Mouse (Mus musculus) testis, postnatal 10 days (tissue): ENCODE data around the gene Dop1b.
A peak's percentile ranks its signal among the peaks of the same experiment; 100 is the strongest.
"Not testable (repeated sequence)": the region's sequence is repeated elsewhere in the genome, so short reads cannot be mapped to it uniquely, and the experiment has no call there.

Experiments used
- DNase-seq: peaks from one replicate; pipeline ENCODE4 v3.0.0; 2021; ENCODE audit warnings: low spot score

The Dop1b gene

DNA sequence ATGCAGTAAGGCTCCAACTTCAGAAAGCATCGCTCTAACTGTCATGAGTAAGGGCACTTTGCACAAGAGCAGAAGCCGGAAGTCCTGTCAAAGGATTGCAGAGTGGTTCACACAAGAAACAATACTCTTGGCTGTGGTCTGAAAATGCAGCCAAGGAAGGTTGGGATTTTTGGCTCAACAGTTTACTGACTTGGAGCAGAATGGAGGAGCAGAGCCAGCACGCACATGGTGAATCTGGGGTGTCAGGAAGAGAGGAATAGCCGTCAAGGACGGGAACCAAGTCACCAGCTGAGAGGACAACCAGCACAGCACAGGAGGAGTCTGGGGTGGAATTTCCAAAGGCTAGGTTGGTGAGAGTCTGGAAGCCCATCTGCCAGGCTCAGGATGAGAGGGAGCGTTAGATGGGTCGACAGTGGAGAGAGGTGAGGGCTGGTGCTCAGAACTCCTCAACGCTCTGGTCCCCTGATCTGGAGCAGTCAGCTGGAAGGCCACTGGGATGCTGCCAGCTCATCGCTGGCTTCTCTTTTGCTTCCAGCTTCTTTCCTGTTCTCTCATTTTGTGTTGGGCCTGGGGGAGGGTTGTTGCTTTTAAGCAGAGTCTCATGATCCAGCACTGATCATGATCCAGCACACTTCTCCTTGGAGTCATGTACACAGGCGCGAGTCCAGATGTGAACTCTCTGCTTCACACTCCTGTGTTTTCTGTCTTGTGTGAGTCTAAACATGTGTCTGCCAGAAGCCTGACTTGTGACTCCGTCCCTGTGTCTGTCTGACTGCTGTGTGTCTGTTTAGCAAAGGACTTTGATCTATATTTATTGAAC is 85.5 kb downstream of the Dop1b start:
- DNase-seq, result no peak

DNA sequence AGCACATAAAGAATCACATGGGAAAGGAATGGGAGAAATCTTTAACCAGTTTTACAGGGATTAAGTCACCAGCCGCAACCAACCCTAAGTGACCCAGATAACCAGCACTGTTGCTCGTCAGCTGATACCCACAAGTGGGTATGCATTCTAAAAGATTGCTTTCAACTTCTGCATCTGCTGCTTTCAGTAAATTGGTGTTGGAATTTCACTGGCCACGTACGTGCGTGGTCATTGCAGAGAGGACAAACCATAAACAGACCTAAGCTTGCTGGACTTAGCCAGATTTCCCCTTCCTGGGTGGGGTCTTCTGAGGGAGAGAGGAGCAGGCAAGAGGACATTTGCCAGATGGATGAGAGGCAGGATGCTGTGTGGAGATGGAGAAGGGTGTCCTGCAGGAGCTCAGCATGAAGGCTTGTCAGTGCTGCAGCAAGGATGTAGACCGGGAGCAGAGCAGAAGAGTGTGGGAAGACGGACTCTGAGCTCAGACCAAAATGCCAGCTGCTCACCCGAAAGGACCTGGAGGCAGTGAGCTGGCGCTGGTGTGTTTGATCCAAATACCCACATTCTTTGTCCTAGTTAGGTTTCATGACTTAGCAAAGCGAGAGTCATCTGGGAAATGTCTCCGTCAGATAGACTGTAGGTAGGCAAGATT is 86.3 kb downstream of the Dop1b start:
- DNase-seq, result no peak

DNA sequence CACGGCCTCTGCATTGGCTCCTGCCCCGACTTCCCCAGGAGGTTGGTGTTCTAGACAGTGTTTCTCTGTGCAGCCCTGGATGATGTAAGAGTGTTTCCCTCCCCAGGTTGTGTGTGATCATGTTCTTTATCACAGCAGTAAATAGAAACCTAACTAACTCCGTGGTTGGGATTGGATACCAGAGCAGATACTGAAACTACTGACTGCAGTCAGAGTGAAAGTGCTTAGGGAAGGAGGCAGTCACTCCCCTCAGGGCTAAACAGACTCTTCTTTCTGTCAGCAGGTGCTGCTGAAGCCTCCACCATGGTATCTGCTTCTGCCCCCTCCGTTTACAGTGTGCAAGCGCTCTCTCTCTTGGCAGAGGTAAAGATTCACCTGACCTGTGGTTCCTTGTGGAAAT is 86.9 kb downstream of the Dop1b start:
- DNase-seq, result no peak

DNA sequence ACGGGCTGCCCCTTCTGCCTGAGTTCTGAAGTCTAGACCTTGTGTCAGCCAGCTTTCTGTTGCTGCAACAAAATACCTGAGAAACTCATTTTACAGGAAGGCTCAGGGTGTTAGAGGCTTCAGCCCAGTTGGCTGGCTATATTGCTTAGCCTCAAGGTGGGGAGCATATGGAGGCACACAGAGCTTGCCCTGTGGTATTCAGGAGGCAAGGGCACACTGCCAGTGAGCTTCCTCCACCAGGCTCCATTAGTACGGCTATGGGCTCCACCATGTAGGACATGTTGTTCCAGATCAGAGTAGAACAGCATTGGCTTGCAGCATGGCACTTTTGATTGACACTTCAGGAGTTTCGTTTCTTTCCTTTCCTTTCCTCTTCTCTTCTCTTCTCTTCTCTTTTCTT is 87.4 kb downstream of the Dop1b start:
- no peak for DNase-seq

DNA sequence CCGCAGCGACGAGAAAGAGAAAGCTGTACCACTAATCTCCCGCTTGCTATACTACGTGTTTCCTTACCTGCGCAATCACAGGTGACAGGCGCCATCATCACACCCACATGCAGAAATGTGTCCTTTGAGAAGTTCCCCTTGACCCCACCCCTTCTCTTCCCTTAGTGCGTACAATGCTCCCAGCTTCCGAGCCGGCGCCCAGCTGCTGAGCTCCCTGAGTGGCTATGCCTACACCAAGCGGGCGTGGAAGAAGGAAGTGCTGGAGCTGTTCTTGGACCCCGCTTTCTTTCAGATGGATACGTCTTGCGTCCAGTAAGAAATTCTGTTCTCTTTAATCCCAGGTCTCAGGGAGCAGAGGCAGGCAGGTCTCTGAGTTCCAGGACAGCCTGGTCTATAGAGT is 88.2 kb downstream of the Dop1b start:
- DNase-seq, result no peak

DNA sequence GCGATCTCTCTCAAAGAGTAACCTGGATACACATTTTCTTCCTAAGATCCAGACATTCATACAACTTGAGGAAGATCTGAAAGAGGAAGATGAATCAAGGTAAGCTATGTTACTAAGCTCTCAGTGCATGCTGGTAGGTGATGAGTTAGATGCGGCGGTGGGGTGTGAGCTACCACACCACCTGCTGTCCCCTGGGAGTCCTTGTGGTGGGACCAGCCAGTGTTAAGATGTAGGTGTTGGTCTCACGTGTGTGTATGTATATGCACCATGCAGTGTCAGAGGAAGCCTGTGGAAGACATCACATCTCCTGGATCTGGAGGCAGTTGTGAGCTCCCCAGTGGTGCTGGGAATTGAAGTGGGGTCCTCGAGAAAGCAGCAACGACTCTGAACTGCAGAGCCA is 95.5 kb downstream of the Dop1b start:
- no peak for DNase-seq

DNA sequence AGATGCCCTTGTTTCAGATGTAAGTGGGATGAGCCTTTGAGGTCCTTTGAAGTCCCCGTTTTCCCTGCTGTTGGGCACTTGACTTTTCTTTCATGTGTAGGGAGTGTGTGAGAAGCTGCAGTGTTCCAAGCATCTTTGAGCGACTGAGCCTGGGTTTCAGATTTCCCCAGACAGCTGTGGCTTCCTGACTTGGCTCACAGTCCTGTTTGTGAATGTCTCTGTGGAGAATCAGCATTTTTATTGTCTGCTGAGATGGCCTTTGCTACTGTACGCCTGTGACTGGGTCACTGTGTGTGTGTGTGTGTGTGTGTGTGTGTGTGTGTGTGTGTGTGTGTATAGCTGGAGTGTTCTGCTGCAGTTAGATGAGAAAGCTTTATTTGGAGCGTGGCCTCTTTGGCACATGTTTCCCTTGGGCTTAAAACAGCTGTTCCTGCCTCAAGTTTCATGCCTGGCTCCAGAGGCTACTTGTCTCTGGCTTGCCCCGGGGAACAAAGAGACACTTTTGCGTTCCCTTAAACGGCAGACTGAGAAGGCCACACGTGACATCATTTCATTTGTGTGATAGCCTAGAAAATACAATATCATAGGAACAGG is 96.4 kb downstream of the Dop1b start:
- no peak for DNase-seq

DNA sequence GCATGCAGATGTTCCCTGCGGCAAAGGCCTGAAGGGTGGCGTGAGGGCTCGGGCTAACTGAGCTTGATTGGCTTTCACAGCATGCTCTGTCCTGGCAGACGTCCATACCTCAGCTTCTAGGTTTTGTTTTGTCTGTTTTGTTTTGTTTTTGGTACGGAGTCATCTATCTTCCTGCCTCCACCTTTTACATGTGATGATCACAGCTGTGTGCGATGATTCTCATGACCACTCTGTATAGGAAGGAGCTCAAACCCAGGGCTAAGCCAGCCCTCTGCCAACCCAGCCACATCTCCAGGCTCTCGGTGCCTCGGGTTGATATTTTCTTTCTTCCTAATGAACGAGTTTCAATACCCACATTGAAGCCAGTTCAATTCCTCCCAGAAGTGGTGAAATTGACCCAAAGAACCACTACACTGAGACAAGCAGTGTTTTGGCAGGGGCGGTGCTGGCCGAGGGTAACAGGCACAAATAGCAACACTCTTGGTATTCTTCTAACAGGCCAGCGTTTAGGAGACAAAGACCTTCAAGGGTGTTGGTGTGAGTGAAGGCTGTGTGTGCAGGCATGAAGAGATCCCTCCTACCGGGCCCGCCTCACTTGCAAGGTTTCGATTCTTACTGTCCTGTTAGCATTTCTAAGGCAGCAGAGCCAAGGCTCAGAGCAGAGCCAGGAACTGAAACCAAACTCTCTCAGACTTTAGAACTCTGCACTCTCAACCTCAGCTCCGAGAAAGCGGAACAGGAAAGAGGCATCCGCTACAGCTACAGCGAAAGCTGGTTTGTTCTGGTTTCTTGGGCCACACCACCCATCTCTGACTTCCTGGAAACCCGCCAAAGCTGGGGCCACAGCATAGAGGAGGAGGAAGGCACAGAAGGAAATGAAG is 104.4 kb downstream of the Dop1b start:
- DNase-seq, result peak; percentile 58

DNA sequence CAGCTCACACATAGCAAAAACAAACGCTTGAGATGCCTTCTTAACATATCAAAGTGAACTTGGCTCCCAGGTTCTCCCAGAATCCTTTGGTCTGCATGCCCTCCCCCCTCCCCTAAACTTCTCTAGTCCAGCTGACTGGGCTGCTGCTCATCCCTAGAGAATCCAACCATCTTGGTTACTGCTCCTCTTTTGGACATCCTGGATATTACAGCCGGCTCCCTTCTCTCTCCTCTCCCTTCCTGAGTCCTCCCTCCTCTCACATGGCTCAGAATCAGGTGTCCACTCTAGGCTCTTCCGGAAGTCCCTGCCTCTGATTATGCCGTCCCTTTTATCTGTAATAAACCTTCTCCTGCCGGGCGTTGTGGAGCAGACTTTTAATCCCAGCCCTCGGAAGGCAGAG is 105.2 kb downstream of the Dop1b start:
- DNase-seq, result no peak

DNA sequence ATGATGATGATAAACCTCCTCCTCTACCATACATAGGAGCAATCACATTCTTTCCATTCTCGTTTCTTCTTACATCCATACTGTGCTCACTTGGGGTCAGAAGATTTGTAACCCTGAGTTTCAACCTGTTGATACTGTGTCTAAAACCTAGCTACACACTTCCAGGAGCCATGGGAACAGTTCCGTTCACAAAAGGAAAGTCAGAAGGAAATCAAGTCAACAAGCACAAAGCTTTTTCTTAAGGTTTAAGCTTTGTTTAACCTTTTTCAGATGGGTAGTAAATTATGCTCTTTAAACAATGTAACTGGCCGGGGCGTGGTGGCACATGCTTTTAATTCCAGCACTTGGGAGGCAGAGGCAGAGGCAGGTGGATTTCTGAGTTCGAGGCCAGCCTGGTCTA is 105.7 kb downstream of the Dop1b start:
- no peak for DNase-seq

DNA sequence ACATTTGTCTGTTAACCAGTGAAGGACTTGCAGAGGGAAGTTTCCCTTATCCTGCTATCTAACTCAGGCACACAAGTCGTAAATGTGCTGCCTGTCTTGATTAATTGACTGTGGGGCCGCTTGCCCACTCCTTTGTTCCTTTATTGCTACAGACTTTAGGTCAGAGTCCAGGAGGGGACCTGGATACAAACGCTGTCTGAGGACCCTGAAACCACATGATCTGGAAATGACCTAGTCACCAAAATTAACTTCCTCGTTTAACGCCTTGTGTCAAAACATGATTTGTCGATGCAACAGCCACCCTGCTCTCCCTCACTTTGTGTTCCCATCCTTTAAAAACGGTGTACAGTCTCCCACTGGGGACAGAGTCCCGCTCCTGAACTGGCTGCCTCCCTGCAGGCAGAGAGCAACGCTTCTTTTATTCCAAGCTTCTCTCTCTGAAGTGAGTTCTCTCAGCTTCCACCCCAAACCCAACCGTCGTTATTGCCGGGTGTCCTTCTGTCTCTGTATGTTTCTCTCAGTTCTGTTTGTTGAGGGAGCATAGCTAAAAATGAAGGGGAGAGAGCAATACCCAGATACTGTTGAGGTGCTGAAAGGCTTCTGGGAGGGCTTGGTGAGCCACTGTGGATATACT is 107.1 kb downstream of the Dop1b start:
- DNase-seq, result no peak

DNA sequence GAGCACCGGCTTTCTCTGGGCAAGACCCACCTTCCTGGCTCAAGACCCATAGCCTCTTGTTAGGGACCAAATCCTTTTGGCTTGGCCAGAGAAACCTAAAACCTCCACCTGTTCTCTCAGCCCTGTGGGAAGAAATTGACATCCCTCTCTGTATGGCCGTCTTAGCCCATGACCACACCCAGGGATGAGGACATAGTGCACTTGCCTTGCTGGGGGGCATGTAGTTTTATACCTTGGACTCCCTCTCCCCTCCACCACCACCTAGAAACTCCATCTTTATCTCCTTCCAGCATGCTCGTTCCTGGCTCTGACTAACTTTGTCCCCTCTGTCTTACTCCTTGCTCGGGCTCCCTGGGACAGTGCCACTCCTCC is 107.6 kb downstream of the Dop1b start:
- no peak for DNase-seq

DNA sequence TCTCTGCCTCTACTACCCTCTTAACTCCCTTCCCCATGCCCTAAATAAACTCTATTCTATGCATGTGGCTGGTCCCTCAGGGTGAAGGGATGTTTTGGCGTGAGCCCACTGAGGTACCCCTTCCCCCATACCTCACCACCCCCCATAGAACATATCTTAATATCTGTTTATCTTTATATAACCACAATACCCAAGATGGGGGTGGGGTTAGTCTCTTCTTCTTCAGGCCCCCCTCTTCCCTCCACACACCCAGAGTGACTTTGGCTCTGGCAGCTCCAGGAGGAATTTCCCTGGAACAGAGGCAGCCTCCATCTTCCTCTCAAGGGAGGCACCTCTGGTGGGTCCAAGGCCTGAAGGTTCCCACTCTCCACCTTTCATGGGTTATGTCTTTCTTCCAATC is 108.3 kb downstream of the Dop1b start:
- DNase-seq, result no peak

DNA sequence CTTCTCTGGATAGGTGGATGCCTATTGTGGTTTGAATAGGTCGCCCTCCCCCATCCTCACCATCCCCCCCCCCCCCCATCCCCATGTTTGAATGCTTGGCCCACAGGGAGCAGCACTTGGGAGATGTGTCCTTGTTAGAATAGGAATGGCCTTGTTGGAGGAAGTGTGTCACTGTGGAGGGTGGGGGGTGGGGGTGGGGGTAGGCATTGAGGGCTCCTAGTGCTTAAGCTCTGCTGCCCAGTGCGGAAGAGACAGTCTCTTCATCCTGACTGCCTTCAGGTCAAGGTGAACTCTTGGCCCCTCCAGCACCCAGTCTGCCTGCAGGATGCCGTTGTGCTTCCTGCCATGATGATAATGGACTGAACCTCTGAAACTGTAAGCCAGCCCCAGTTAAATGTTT is 110.0 kb downstream of the Dop1b start:
- DNase-seq, result no peak

DNA sequence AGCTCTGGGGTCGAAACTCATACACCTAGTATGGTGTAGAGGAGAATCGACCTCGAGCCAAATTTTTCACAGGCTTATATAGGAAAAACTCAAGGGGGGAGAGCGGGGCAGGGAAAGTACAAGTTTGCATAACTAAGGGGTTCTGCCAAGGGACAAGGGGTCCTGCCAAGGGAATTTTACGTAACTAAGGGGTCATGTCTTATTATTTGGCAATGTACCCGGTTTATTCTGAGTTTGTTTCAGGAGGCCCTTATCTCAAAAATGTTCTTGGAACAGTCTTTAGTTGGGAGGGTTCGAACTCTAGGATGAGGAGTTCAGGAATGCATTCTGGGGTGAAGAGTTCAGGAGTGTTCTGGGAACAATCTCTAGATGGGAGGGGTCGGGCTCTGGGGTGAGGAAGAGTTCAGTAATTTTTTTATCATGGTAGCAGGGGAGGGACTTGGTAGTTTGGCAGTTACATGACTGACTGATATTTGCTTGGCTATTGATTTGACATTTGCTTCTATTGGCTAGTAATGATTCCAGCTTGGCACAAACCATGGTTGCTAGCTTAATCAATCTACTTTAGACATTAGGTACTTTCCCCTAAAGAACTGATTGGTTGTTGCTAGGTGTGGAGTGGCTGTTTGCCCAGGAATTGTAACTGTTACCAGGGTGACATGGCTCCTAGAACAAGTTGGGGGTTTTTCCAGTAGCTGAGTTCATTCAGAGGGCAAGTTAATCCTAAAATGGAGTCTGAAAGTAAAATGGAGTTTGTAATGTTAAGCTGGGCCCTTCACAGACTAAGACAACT is 110.9 kb downstream of the Dop1b start:
- DNase-seq, result not testable (repeated sequence)

DNA sequence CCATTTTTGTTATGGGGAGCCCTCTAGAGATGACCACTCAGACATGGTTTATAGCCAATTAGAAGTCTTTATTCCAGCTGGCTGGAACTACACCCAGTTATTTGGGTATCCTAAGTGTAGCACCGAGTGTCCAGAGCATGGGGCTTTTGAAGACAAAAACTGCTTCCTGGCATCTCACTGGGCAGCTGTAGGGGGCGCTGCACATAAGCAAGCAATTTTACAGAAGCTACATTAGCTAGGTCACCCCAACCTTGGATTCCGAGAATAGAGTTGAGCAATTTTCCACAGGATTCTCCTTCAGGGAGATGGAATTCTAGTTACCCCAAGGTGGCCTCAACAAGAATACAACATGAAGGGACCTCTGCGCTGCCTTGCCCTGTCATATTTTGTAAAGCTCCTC is 113.1 kb downstream of the Dop1b start:
- DNase-seq, result no peak

DNA sequence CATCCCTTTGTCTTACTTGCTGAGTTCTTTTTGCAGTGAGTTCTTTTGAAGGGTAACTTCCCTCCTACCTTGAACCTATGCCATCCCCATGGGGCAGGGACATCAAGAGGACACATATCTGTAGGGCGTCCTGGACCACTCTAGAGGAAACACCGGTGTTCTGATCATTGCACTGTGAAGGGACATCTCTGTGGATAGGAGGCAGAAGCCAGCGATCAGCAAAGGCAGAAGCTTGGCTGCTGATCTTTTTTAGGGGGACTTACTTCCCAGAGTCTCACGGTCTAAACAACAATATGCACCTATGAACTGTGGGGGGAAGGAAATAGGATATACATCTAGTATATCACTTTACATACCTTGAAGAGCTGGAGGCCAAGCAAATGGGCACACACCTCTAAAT is 113.8 kb downstream of the Dop1b start:
- no peak for DNase-seq

DNA sequence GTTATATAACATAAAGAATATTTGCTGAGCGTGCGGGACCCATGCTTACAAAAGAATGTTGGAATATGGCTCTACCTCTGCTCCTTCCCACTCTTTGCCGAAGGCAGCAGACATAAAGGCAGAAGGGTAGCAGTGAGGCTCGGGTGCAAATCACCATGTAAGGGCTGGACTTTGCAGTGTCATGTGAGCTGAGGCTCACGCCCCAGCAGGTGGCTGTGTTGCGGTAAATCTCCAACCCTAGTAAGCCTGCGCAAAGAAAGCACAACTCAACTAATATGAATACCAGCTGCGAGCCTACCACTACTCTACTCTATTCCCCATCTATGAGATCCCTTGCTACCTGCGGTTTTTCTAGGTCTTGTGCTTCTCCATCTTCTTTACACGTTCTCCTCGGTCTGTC is 114.3 kb downstream of the Dop1b start:
- no peak for DNase-seq

DNA sequence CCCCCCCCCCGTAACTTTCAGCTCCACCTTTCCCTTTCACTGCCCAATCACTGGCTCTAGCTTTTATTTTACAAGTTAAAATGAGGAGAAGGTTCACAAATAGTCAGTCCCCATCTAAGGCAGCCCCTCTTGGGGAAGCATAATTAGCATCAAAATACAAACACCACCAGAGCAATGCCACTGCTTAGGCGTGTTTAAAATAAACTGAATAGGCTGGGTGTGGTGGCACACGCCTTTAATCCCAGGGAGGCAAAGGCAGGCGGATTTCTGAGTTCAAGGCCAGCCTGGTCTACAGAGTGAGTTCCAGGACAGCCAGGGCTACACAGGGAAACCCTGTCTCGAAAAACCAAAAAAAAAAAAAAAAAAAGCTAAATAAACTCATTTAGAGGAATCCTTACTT is 114.8 kb downstream of the Dop1b start:
- DNase-seq, result not testable (repeated sequence)

DNA sequence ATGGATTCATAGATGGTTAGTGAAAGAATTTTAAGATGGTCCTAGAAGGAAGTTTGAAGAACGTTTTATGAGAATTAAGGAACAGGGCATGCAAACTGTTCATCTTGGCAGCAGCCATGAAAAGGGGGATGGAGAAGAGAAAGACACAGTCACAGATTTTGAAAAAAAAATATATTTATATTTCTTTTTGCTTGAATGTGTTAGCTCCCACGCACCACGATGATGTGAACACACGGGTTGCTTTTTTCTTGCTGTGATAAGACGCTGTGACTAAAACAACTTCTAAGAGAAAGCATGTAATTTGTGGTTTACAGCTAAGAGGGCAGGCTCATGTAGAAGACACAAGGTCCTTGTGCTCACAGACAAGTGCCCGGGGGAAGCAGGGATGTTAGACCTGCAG is 115.2 kb downstream of the Dop1b start:
- DNase-seq, result no peak

DNA sequence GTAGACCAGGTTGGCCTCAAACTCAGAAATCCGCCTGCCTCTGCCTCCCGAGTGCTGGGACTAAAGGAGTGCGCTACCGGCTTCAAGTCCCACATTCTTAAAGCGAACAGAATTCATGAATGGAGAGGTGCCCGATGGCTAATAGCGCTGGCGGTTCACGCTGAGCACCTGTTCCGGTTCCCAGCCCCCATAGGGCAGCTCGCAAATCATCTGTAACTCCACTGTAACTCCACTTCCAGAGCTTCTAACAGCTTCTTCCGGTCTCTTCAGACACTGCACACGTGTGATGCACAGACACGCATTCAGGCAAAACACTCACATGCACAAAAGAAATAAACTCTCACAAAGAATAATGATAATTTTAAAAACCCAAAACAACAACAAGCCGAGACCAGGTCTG is 117.8 kb downstream of the Dop1b start:
- no peak for DNase-seq
